Mouse (Mus musculus) CH12.LX (cell line): ENCODE measurements around the gene Teddm2. TPM values are rescaled to one million over a fixed set of nuclear protein-coding genes. Genes with fewer than 3 reads are reported as not detected.

Source experiments
- DNase-seq: peaks from one replicate; pipeline ENCODE4 v3.0.0-alpha.2; 2013; ENCODE audit errors: extremely low read depth
- H3K27ac ChIP-seq: 2 replicates; pipeline ENCODE4 v1.5.1; 2012; ENCODE audit warnings: low read depth, mild to moderate bottlenecking, control low read depth, moderate library complexity; ENCODE audit not compliant: insufficient read depth
- H3K27me3 ChIP-seq: replicated peaks from 2 replicates; pipeline ENCODE3; 2012; ENCODE audit warnings: inconsistent platforms
- H3K36me3 ChIP-seq, 2 experiments: replicated peaks in 1 of 2; 2 replicates each; pipeline versions ENCODE3 to v1.6.1; 2012; ENCODE audit warnings: inconsistent platforms in 1 of 2, low read length in 1 of 2, mild to moderate bottlenecking in 1 of 2, mixed read lengths in 1 of 2, moderate library complexity in 1 of 2; ENCODE audit not compliant: control insufficient read depth in 1 of 2, insufficient read depth in 1 of 2
- H3K4me1 ChIP-seq, 2 experiments: 2 replicates each; pipeline ENCODE4 v1.6.1; 2012; ENCODE audit warnings: inconsistent platforms in 1 of 2, moderate library complexity in 1 of 2; ENCODE audit not compliant: insufficient read depth in 2 of 2, control insufficient read depth in 1 of 2
- H3K4me2 ChIP-seq: 2 replicates; pipeline ENCODE4 v1.6.1; 2012; ENCODE audit warnings: low read depth, mild to moderate bottlenecking, control low read depth; ENCODE audit not compliant: poor library complexity, insufficient read depth, severe bottlenecking
- H3K4me3 ChIP-seq, 3 experiments: fragments of 150-350 bp in 1 of 3; sonication (generic) in 1 of 3; replicated peaks in 1 of 3; 2 replicates each; pipeline versions ENCODE3 to v1.5.1; 2011 to 2012; ENCODE audit warnings: low read depth in 2 of 3, low read length in 2 of 3, mild to moderate bottlenecking in 2 of 3, moderate library complexity in 2 of 3, control low read depth in 1 of 3, improper control_type of control experiment in 1 of 3, inconsistent platforms in 1 of 3, mixed read lengths in 1 of 3; ENCODE audit not compliant: poor library complexity in 1 of 3
- H3K79me2 ChIP-seq: replicated peaks from 2 replicates; pipeline ENCODE4 v1.6.1; 2012; ENCODE audit warnings: mild to moderate bottlenecking, moderate library complexity; ENCODE audit not compliant: control insufficient read depth, poor library complexity, insufficient read depth, severe bottlenecking; ENCODE audit errors: extremely low read depth
- H3K9ac ChIP-seq: 2 replicates; pipeline ENCODE4 v1.6.1; 2012; ENCODE audit warnings: low read depth, mild to moderate bottlenecking, control low read depth, moderate library complexity; ENCODE audit not compliant: insufficient read depth
- H3K9me3 ChIP-seq: replicated peaks from 2 replicates; pipeline ENCODE3; 2012; ENCODE audit warnings: low read length, inconsistent platforms, mixed read lengths
- BHLHE40 ChIP-seq: IDR thresholded peaks from 2 replicates; pipeline ENCODE4 v1.6.1; 2011; ENCODE audit warnings: mild to moderate bottlenecking, low read depth, low read length, improper control_type of control experiment
- CHD1 ChIP-seq: IDR thresholded peaks from 2 replicates; pipeline ENCODE4 v1.6.1; 2012; ENCODE audit warnings: low read depth, low read length, improper control_type of control experiment, inconsistent platforms
- CHD2 ChIP-seq: IDR thresholded peaks from 2 replicates; pipeline ENCODE4 v1.6.1; 2011; ENCODE audit warnings: low read length, improper control_type of control experiment
- E2F4 ChIP-seq: IDR thresholded peaks from 2 replicates; pipeline ENCODE4 v1.6.1; 2011; ENCODE audit warnings: low read depth, low read length, improper control_type of control experiment; ENCODE audit not compliant: insufficient replicate concordance
- ELF1 ChIP-seq: IDR thresholded peaks from 2 replicates; pipeline ENCODE4 v1.6.1; 2014; ENCODE audit warnings: low read depth, mild to moderate bottlenecking, inconsistent platforms, low read length, improper control_type of control experiment
- ETS1 ChIP-seq: conservative IDR thresholded peaks from 2 replicates; pipeline ENCODE4 v1.6.1; 2012; ENCODE audit warnings: low read depth, mild to moderate bottlenecking, inconsistent platforms, low read length, improper control_type of control experiment, moderate library complexity
- HCFC1 ChIP-seq: IDR thresholded peaks from 2 replicates; pipeline ENCODE4 v1.6.1; 2012; ENCODE audit warnings: low read depth, mild to moderate bottlenecking, inconsistent platforms, low read length, improper control_type of control experiment
- JUND ChIP-seq: conservative IDR thresholded peaks from 2 replicates; pipeline ENCODE4 v1.6.1; 2011; ENCODE audit warnings: low read depth, low read length, improper control_type of control experiment
- MAX ChIP-seq: IDR thresholded peaks from 2 replicates; pipeline ENCODE4 v1.6.1; 2011; ENCODE audit warnings: low read length, improper control_type of control experiment
- MAZ ChIP-seq: IDR thresholded peaks from 2 replicates; pipeline ENCODE4 v1.6.1; 2012; ENCODE audit warnings: low read depth, mild to moderate bottlenecking, inconsistent platforms, low read length, improper control_type of control experiment, moderate library complexity
- MEF2A ChIP-seq: IDR thresholded peaks from 2 replicates; pipeline ENCODE4 v1.6.1; 2014; ENCODE audit warnings: low read depth, mild to moderate bottlenecking, inconsistent platforms, low read length, improper control_type of control experiment, borderline replicate concordance
- MXI1 ChIP-seq: IDR thresholded peaks from 2 replicates; pipeline ENCODE4 v1.6.1; 2011; ENCODE audit warnings: mild to moderate bottlenecking, low read depth, low read length, improper control_type of control experiment
- MYC ChIP-seq: IDR thresholded peaks from 2 replicates; pipeline ENCODE4 v1.6.1; 2011; ENCODE audit warnings: low read depth, mild to moderate bottlenecking, improper control_type of control experiment, low read length
- PAX5 ChIP-seq: IDR thresholded peaks from 2 replicates; pipeline ENCODE4 v1.6.1; 2012; ENCODE audit warnings: low read length, inconsistent platforms, mixed read lengths
- POLR2A ChIP-seq: IDR thresholded peaks from 2 replicates; pipeline ENCODE4 v1.6.1; 2011; ENCODE audit warnings: low read depth, mild to moderate bottlenecking, improper control_type of control experiment, low read length
- RAD21 ChIP-seq: IDR thresholded peaks from 2 replicates; pipeline ENCODE4 v1.6.1; 2011; ENCODE audit warnings: low read depth, mild to moderate bottlenecking, low read length, improper control_type of control experiment, moderate library complexity
- SMC3 ChIP-seq: IDR thresholded peaks from 2 replicates; pipeline ENCODE4 v1.6.1; 2011; ENCODE audit warnings: low read depth, low read length, improper control_type of control experiment
- TBP ChIP-seq: conservative IDR thresholded peaks from 2 replicates; pipeline ENCODE4 v1.6.1; 2011; ENCODE audit warnings: low read depth, low read length, improper control_type of control experiment
- UBTF ChIP-seq: IDR thresholded peaks from 2 replicates; pipeline ENCODE4 v1.6.1; 2012; ENCODE audit warnings: low read depth, mild to moderate bottlenecking, inconsistent platforms, low read length, improper control_type of control experiment, moderate library complexity
- USF1 ChIP-seq: IDR thresholded peaks from 2 replicates; pipeline ENCODE4 v1.6.1; 2014; ENCODE audit warnings: low read depth, mild to moderate bottlenecking, inconsistent platforms, low read length, improper control_type of control experiment
- USF2 ChIP-seq: conservative IDR thresholded peaks from 2 replicates; pipeline ENCODE4 v1.6.1; 2011; ENCODE audit warnings: low read depth, low read length, improper control_type of control experiment
- ZC3H11A ChIP-seq: IDR thresholded peaks from 2 replicates; pipeline ENCODE4 v1.6.1; 2012; ENCODE audit warnings: low read depth, mild to moderate bottlenecking, inconsistent platforms, low read length, improper control_type of control experiment
- ZKSCAN1 ChIP-seq: IDR thresholded peaks from 2 replicates; pipeline ENCODE4 v1.6.1; 2012; ENCODE audit warnings: low read depth, inconsistent platforms, low read length, improper control_type of control experiment, borderline replicate concordance
- ZMIZ1 ChIP-seq: IDR thresholded peaks from 2 replicates; pipeline ENCODE4 v1.6.1; 2012; ENCODE audit warnings: low read depth, mild to moderate bottlenecking, inconsistent platforms, low read length, improper control_type of control experiment
- ZNF384 ChIP-seq: IDR thresholded peaks from 2 replicates; pipeline ENCODE4 v1.6.1; 2012; ENCODE audit warnings: low read depth, low read length, improper control_type of control experiment, inconsistent platforms
- dilution Hi-C: fragments of 300-500 bp; cut with MboI; formaldehyde crosslinking; loops from 2 replicates; pipeline ENCODE4 v1.14.3; 2020; ENCODE audit warnings: low sequenced_read_pairs; ENCODE audit not compliant: extremely low pct_unique_long_range_greater_than_20kb, extremely low pct_ligation_motif_present
- in situ Hi-C: fragments of 300-500 bp; cut with MboI; formaldehyde crosslinking; loops from 3 replicates; pipeline ENCODE4 v1.14.3; 2019; ENCODE audit warnings: low sequenced_read_pairs, low pct_ligation_motif_present, low pct_unique_long_range_greater_than_20kb, mixed read lengths
- polyA plus RNA-seq: library from polyadenylated mRNA; unstranded; fragments of >175 nt; gene quantifications from 2 replicates; pipeline ENCODE4 v1.2.1, GENCODE M21; 2012; ENCODE audit warnings: low read depth; ENCODE audit not compliant: insufficient read length
- total RNA-seq, 2 experiments: library from RNA; depleted of rRNA; stranded (reverse); fragments of 300-350 nt in 1 of 2; fragments of >200 nt in 1 of 2; gene quantifications; 2 replicates each; pipeline ENCODE4 v1.2.3; 2012 to 2014

The Teddm2 gene
- total and polyA plus RNA-seq, 3 experiments, result 0.04 TPM; not detected in 2

DNA sequence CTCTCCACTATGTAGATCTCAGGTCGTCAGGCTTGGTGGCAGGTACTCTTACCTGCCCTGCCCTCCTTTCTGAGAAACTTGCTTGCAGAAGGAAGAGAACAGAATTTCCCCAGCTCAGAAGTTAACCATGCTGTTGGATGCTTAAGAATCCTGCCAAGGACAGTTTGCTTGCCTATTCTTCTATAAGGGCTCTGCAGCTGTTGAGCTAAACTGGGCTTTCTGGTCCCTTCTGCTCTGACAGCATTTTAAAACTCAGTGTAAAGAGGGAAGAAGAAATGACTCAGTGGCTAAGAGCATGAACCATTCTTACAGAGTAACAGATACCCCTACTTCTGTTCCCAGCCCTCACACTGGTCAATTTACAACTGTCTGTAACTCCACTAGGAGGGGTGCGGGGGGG lies 41.0 kb upstream of the Teddm2 start:
- Histone ChIP-seq H3K4me2 (no peak overlapping the region), H3K9ac (no peak overlapping the region), H3K79me2 (no peaks in the 10 kb centered on the region), H3K27ac (no peak overlapping the region), H3K9me3 (peaks cover 2% of the 10 kb centered on the region), H3K4me3 (no peak overlapping the region), H3K4me1 (no peaks in the 10 kb centered on the region), H3K36me3 (no peaks in the 10 kb centered on the region), H3K27me3 (no peaks in the 10 kb centered on the region)
- DNase-seq, result no peak
- dilution Hi-C loops (no loop called here), in situ Hi-C loops (no loop called here)
- no peak for TF ChIP-seq BHLHE40
- TF ChIP-seq RAD21, result no peak
- TF ChIP-seq, all 38 proteins: peak for 0

DNA sequence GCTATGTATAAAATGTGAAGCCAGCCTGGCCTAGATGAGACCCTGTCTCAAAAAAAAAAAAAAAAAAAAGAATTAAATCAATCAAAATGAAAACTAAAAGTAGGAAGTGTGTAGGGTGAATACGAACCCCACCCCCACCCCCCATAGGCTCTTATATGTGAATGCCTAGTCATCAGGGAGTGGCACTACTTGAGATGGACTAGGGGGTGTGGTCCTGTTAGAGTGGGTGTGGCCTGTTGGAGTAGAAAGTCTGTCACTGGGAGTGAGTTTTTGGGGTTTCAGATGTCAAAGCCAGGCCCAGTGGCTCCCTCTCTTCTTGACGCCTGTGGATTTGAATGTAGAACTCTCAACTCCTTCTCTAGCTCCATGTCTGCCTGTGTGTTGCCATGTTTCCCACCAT lies 37.0 kb upstream of the Teddm2 start:
- Histone ChIP-seq H3K9ac (no peak overlapping the region), H3K9me3 (peaks cover 2% of the 10 kb centered on the region), H3K27me3 (no peaks in the 10 kb centered on the region), H3K4me1 (no peaks in the 10 kb centered on the region), H3K79me2 (no peaks in the 10 kb centered on the region), H3K36me3 (no peaks in the 10 kb centered on the region), H3K4me3 (no peak overlapping the region), H3K27ac (no peak overlapping the region), H3K4me2 (no peak overlapping the region)
- in situ Hi-C loops, result no loop called here
- TF ChIP-seq CHD1 (no peak), BHLHE40 (no peak), MAZ (no peak), ETS1 (no peak), POLR2A (no peak), ELF1 (no peak), USF2 (no peak), SMC3 (no peak), JUND (no peak), E2F4 (no peak), ZMIZ1 (no peak), HCFC1 (no peak), MAX (no peak)
- dilution Hi-C loops, result no loop called here
- DNase-seq, result no peak

GRCm38 (mm10) chr1:153935844-153936380 lies 35.9 kb upstream of the Teddm2 start:
- Histone ChIP-seq H3K79me2 (no peaks in the 10 kb centered on the region), H3K27ac (no peak overlapping the region), H3K36me3 (no peaks in the 10 kb centered on the region), H3K9ac (no peak overlapping the region), H3K9me3 (peaks cover 2% of the 10 kb centered on the region), H3K4me1 (no peaks in the 10 kb centered on the region), H3K27me3 (no peaks in the 10 kb centered on the region), H3K4me2 (no peak overlapping the region), H3K4me3 (no peak overlapping the region)
- no peak for DNase-seq
- dilution Hi-C loops (no loop called here), in situ Hi-C loops (no loop called here)
- TF ChIP-seq HCFC1, result no peak
- TF ChIP-seq BHLHE40, result no peak
- no peak for TF ChIP-seq ELF1
- TF ChIP-seq ZNF384, result no peak
- TF ChIP-seq ETS1, result no peak
- no peak for TF ChIP-seq E2F4
- TF ChIP-seq MYC, result no peak
- no peak for TF ChIP-seq PAX5
- no peak for TF ChIP-seq MXI1
- no peak for TF ChIP-seq USF1
- TF ChIP-seq UBTF, result no peak
- no peak for TF ChIP-seq ZKSCAN1
- TF ChIP-seq TBP, result no peak
- TF ChIP-seq CHD2, result no peak
- TF ChIP-seq MEF2A, result no peak
- TF ChIP-seq ZC3H11A, result no peak
